Mouse (Mus musculus): ENCODE measurements around the gene Bbs9.
"Not testable (repeated sequence)": the region's sequence is repeated elsewhere in the genome, so short reads cannot be mapped to it uniquely, and the experiment has no call there.

Bbs9 gene

GRCm38 (mm10) chr9:22826571-22826990 is 351.1 kb downstream of the Bbs9 start:
- POLR2A ChIA-PET: interaction anchor here in 1 of 4 experiments (0.6 kb wide), 1 partner anchor 36 kb away, joined by 3 read pairs; no protein-coding TSS in a partner anchor
- CTCF ChIA-PET: no interaction called here

GRCm38 (mm10) chr9:22827176-22827770 is 351.8 kb downstream of the Bbs9 start:
- POLR2A ChIA-PET: no interaction called here
- CTCF ChIA-PET: no interaction called here

GRCm38 (mm10) chr9:22829212-22829960 is 353.9 kb downstream of the Bbs9 start:
- POLR2A ChIA-PET: interaction anchor here in 1 of 4 experiments (0.7 kb wide), 1 partner anchor 41 kb away, joined by 3 read pairs; no protein-coding TSS in a partner anchor
- CTCF ChIA-PET: no interaction called here

GRCm38 (mm10) chr9:22834994-22835512 is 359.5 kb downstream of the Bbs9 start:
- POLR2A ChIA-PET: no interaction called here
- CTCF ChIA-PET: no interaction called here

GRCm38 (mm10) chr9:22837000-22837399 is 361.5 kb downstream of the Bbs9 start:
- ChIA-PET CTCF (interaction anchor here in 1 of 4 experiments (0.6 kb wide), 1 partner anchor 875 kb away, joined by 8 read pairs; no protein-coding TSS in a partner anchor), POLR2A (interaction anchor here in 1 of 4 experiments (0.6 kb wide), 1 partner anchor 276 kb away, joined by 3 read pairs; no protein-coding TSS in a partner anchor)

GRCm38 (mm10) chr9:22837702-22838210 is 362.2 kb downstream of the Bbs9 start:
- ChIA-PET POLR2A (interaction anchor here in 3 of 4 experiments (0.6 to 0.8 kb wide), 3 partner anchors 24 to 276 kb away, joined by 3 to 6 read pairs (median 3); no protein-coding TSS in a partner anchor), CTCF (interaction anchor here in 2 of 4 experiments (0.6 kb wide), 3 partner anchors 71 to 876 kb away, joined by 3 to 8 read pairs (median 6); no protein-coding TSS in a partner anchor)

- ChIA-PET CTCF (interaction anchor here in 1 of 4 experiments (1.2 to 1.7 kb wide), 2 partner anchors 20 to 113 kb away, joined by 3 to 5 read pairs; no protein-coding TSS in a partner anchor), POLR2A (no interaction called here)
These were observed 370.5 kb downstream of the Bbs9 start for GRCm38 (mm10) chr9:22846048-22846447.

- ChIA-PET POLR2A (interaction anchor here in 1 of 4 experiments (0.6 kb wide), 1 partner anchor 130 kb away, joined by 3 read pairs; no protein-coding TSS in a partner anchor), CTCF (interaction anchor here in 2 of 4 experiments (0.6 to 1.7 kb wide), 3 partner anchors 19 to 144 kb away, joined by 3 to 5 read pairs (median 5); no protein-coding TSS in a partner anchor)
These were observed 371.3 kb downstream of the Bbs9 start for GRCm38 (mm10) chr9:22846783-22847182.

GRCm38 (mm10) chr9:22848800-22849199 is 373.3 kb downstream of the Bbs9 start:
- CTCF ChIA-PET: no interaction called here

GRCm38 (mm10) chr9:22849212-22849611 is 373.7 kb downstream of the Bbs9 start:
- ChIA-PET POLR2A (no interaction called here), CTCF (no interaction called here)

More at GRCm38 (mm10) chr9:22848800-22849199, 373.3 kb downstream of the Bbs9 start:
- POLR2A ChIA-PET: no interaction called here

- POLR2A ChIA-PET: not testable (repeated sequence)
- CTCF ChIA-PET: interaction anchor here in 1 of 4 experiments (0.6 kb wide), 1 partner anchor 266 kb away, joined by 3 read pairs; no protein-coding TSS in a partner anchor
These were observed 393.6 kb downstream of the Bbs9 start for GRCm38 (mm10) chr9:22869147-22869546.

GRCm38 (mm10) chr9:22870661-22871060 is 395.1 kb downstream of the Bbs9 start:
- ChIA-PET CTCF (no interaction called here), POLR2A (no interaction called here)

- CTCF ChIA-PET: no interaction called here
- POLR2A ChIA-PET: no interaction called here
These were observed 399.7 kb downstream of the Bbs9 start for GRCm38 (mm10) chr9:22875231-22875630.

- POLR2A ChIA-PET: no interaction called here
- CTCF ChIA-PET: no interaction called here
These were observed 403.8 kb downstream of the Bbs9 start for GRCm38 (mm10) chr9:22879266-22879665.

- CTCF ChIA-PET: interaction anchor here in 1 of 4 experiments (0.9 kb wide), 1 partner anchor 178 kb away, joined by 3 read pairs; no protein-coding TSS in a partner anchor
- POLR2A ChIA-PET: interaction anchor here in 1 of 4 experiments (1.3 kb wide), 1 partner anchor 154 kb away, joined by 3 read pairs; no protein-coding TSS in a partner anchor
These were observed 410.8 kb downstream of the Bbs9 start for GRCm38 (mm10) chr9:22886351-22886750.

- ChIA-PET POLR2A (no interaction called here), CTCF (no interaction called here)
These were observed 429.9 kb downstream of the Bbs9 start for GRCm38 (mm10) chr9:22905434-22905833.

GRCm38 (mm10) chr9:22916808-22917207 is 441.3 kb downstream of the Bbs9 start:
- ChIA-PET POLR2A (no interaction called here), CTCF (no interaction called here)

GRCm38 (mm10) chr9:22935645-22936044 is 460.1 kb downstream of the Bbs9 start:
- POLR2A ChIA-PET: no interaction called here

More at GRCm38 (mm10) chr9:22935645-22936044, 460.1 kb downstream of the Bbs9 start:
- CTCF ChIA-PET: no interaction called here

Measured in embryonic stem cell, embryonic (primary cell).